Mouse (Mus musculus): ENCODE measurements around the gene Usf2. TPM values are rescaled to one million over a fixed set of nuclear protein-coding genes. Genes with fewer than 3 reads are reported as not detected.

Gene Usf2
- polyA plus RNA-seq, 1 experiment from 2014 or later, result 28.9 TPM

GRCm38 (mm10) chr7:30972426-30973250 lies 16.0 kb upstream of the Usf2 start:
- ATAC-seq (ENCODE audit: low FRiP score, low read depth), result peak; percentile 32; the same call in 1 of the 2 replicates
- no peaks in the 10 kb centered on the region for H3K36me3 ChIP-seq
- WGBS, result 2% methylated on average over 41 of the region's 41 CpGs

GRCm38 (mm10) chr7:30971901-30972300 lies 15.3 kb upstream of the Usf2 start:
- H3K27me3 ChIP-seq, result peaks cover 22% of the 10 kb centered on the region
- peak overlapping the region; percentile 40; the same call in 1 of the 2 replicates for H3K4me3 ChIP-seq
- H3K36me3 ChIP-seq, result no peaks in the 10 kb centered on the region
- H3K27ac ChIP-seq (replicated peaks), result no peak overlapping the region
- ATAC-seq (ENCODE audit: low FRiP score, low read depth), result no peak
- peaks cover 10% of the 10 kb centered on the region for H3K4me1 ChIP-seq
- WGBS, result 94% methylated on average over 15 of the region's 15 CpGs
- H3K9ac ChIP-seq (replicated peaks), result no peak overlapping the region
- H3K4me2 ChIP-seq (replicated peaks), result peak overlapping the region; percentile 59; the same call in 1 of the 2 replicates
- H3K9me3 ChIP-seq, result no peaks in the 10 kb centered on the region

More at GRCm38 (mm10) chr7:30972426-30973250, 16.0 kb upstream of the Usf2 start:
- Histone ChIP-seq H3K27me3 (peaks cover 22% of the 10 kb centered on the region), H3K9ac (replicated peaks) (peak overlapping the region; percentile 41; the same call in 1 of the 2 replicates), H3K4me2 (replicated peaks) (peak overlapping the region; percentile 59), H3K27ac (replicated peaks) (no peak overlapping the region), H3K4me1 (peaks cover 10% of the 10 kb centered on the region), H3K9me3 (no peaks in the 10 kb centered on the region), H3K4me3 (peak overlapping the region; percentile 40)

GRCm38 (mm10) chr7:30969174-30969573 lies 12.6 kb upstream of the Usf2 start:
- 88% methylated on average over 4 of the region's 4 CpGs for WGBS
- Histone ChIP-seq H3K4me3 (no peak overlapping the region), H3K27ac (replicated peaks) (no peak overlapping the region), H3K36me3 (no peaks in the 10 kb centered on the region), H3K4me1 (peaks cover 10% of the 10 kb centered on the region), H3K9me3 (no peaks in the 10 kb centered on the region), H3K27me3 (peaks cover 22% of the 10 kb centered on the region), H3K4me2 (replicated peaks) (no peak overlapping the region), H3K9ac (replicated peaks) (no peak overlapping the region)
- ATAC-seq (ENCODE audit: low FRiP score, low read depth), result no peak

- H3K27me3 ChIP-seq, result peaks cover 20% of the 10 kb centered on the region
- no peaks in the 10 kb centered on the region for H3K36me3 ChIP-seq
- no peak overlapping the region for H3K9ac ChIP-seq (replicated peaks)
- no peak overlapping the region for H3K4me2 ChIP-seq (replicated peaks)
- 89% methylated on average over 8 of the region's 8 CpGs for WGBS
- no peak overlapping the region for H3K4me3 ChIP-seq
- H3K4me1 ChIP-seq, result peaks cover 10% of the 10 kb centered on the region
- no peak for ATAC-seq (ENCODE audit: low FRiP score, low read depth)
- no peak overlapping the region for H3K27ac ChIP-seq (replicated peaks)
- no peaks in the 10 kb centered on the region for H3K9me3 ChIP-seq
Observed at GRCm38 (mm10) chr7:30968611-30969010, 12.0 kb upstream of the Usf2 start.

- Histone ChIP-seq H3K27ac (replicated peaks) (no peak overlapping the region), H3K9ac (replicated peaks) (no peak overlapping the region), H3K4me2 (replicated peaks) (no peak overlapping the region), H3K9me3 (no peaks in the 10 kb centered on the region), H3K36me3 (no peaks in the 10 kb centered on the region), H3K4me1 (no peaks in the 10 kb centered on the region), H3K4me3 (no peak overlapping the region), H3K27me3 (peaks cover under 1% of the 10 kb centered on the region)
- ATAC-seq (ENCODE audit: low FRiP score, low read depth), result no peak
- 84% methylated on average over 3 of the region's 3 CpGs for WGBS
Observed at GRCm38 (mm10) chr7:30966657-30967056, 10.1 kb upstream of the Usf2 start.

- no peaks in the 10 kb centered on the region for H3K4me1 ChIP-seq
- H3K27ac ChIP-seq (replicated peaks), result no peak overlapping the region
- WGBS, result 76% methylated on average over 14 of the region's 14 CpGs
- no peaks in the 10 kb centered on the region for H3K27me3 ChIP-seq
- H3K9ac ChIP-seq (replicated peaks), result no peak overlapping the region
- ATAC-seq (ENCODE audit: low FRiP score, low read depth), result no peak
- no peaks in the 10 kb centered on the region for H3K36me3 ChIP-seq
- H3K4me3 ChIP-seq, result no peak overlapping the region
- no peaks in the 10 kb centered on the region for H3K9me3 ChIP-seq
- H3K4me2 ChIP-seq (replicated peaks), result no peak overlapping the region
Observed at GRCm38 (mm10) chr7:30965677-30966076, 9.1 kb upstream of the Usf2 start.

GRCm38 (mm10) chr7:30964366-30964765 lies 7.8 kb upstream of the Usf2 start:
- WGBS, result 91% methylated on average over 7 of the region's 7 CpGs
- Histone ChIP-seq H3K4me2 (replicated peaks) (no peak overlapping the region), H3K9ac (replicated peaks) (no peak overlapping the region), H3K4me1 (no peaks in the 10 kb centered on the region), H3K9me3 (no peaks in the 10 kb centered on the region), H3K36me3 (0 out of 2 replicates have a peak, but pooled peaks cover 2% of the 10 kb centered on the region), H3K27ac (replicated peaks) (no peak overlapping the region), H3K27me3 (no peaks in the 10 kb centered on the region), H3K4me3 (no peak overlapping the region)
- no peak for ATAC-seq (ENCODE audit: low FRiP score, low read depth)

GRCm38 (mm10) chr7:30962862-30963261 lies 6.3 kb upstream of the Usf2 start:
- Histone ChIP-seq H3K36me3 (peaks cover 14% of the 10 kb centered on the region), H3K9me3 (no peaks in the 10 kb centered on the region), H3K4me1 (peaks cover 8% of the 10 kb centered on the region), H3K4me3 (no peak overlapping the region), H3K9ac (replicated peaks) (no peak overlapping the region), H3K27ac (replicated peaks) (no peak overlapping the region), H3K27me3 (no peaks in the 10 kb centered on the region), H3K4me2 (replicated peaks) (no peak overlapping the region)
- WGBS, result 92% methylated on average over 5 of the region's 5 CpGs
- ATAC-seq (ENCODE audit: low FRiP score, low read depth), result no peak

- 89% methylated on average over 6 of the region's 6 CpGs for WGBS
- ATAC-seq (ENCODE audit: low FRiP score, low read depth), result no peak
- H3K4me1 ChIP-seq, result peaks cover 20% of the 10 kb centered on the region
Observed at GRCm38 (mm10) chr7:30959786-30960349, 3.3 kb upstream of the Usf2 start.

GRCm38 (mm10) chr7:30958866-30959487 lies 2.4 kb upstream of the Usf2 start:
- Histone ChIP-seq H3K4me3 (no peak overlapping the region), H3K4me1 (peaks cover 21% of the 10 kb centered on the region), H3K9ac (replicated peaks) (no peak overlapping the region), H3K9me3 (no peaks in the 10 kb centered on the region), H3K36me3 (peaks cover 25% of the 10 kb centered on the region), H3K27me3 (no peaks in the 10 kb centered on the region), H3K27ac (replicated peaks) (no peak overlapping the region), H3K4me2 (replicated peaks) (no peak overlapping the region)
- 94% methylated on average over 9 of the region's 9 CpGs for WGBS
- ATAC-seq (ENCODE audit: low FRiP score, low read depth), result no peak

More at GRCm38 (mm10) chr7:30959786-30960349, 3.3 kb upstream of the Usf2 start:
- no peak overlapping the region for H3K27ac ChIP-seq (replicated peaks)
- no peak overlapping the region for H3K9ac ChIP-seq (replicated peaks)
- H3K27me3 ChIP-seq, result no peaks in the 10 kb centered on the region
- no peaks in the 10 kb centered on the region for H3K9me3 ChIP-seq
- H3K36me3 ChIP-seq, result peaks cover 16% of the 10 kb centered on the region
- H3K4me2 ChIP-seq (replicated peaks), result no peak overlapping the region
- H3K4me3 ChIP-seq, result no peak overlapping the region

- Histone ChIP-seq H3K9ac (replicated peaks) (peak overlapping the region; percentile 100), H3K36me3 (peaks cover 32% of the 10 kb centered on the region), H3K4me3 (peak overlapping the region; percentile 98), H3K27ac (replicated peaks) (peak overlapping the region; percentile 98), H3K27me3 (no peaks in the 10 kb centered on the region), H3K4me2 (replicated peaks) (peak overlapping the region; percentile 62), H3K9me3 (no peaks in the 10 kb centered on the region), H3K4me1 (peaks cover 21% of the 10 kb centered on the region)
- ATAC-seq (ENCODE audit: low FRiP score, low read depth), result no peak
- WGBS, result 77% methylated on average over 28 of the region's 28 CpGs
Observed at GRCm38 (mm10) chr7:30958109-30958865, 1.7 kb upstream of the Usf2 start.

All from midbrain, embryonic 12.5 days (tissue).